Mouse (Mus musculus) G1E (cell line): Measurements from ENCODE around the gene Sycn.

Experiments
- CTCF ChIP-seq: IDR thresholded peaks from 2 replicates; pipeline ENCODE4 v1.5.1; 2012; ENCODE audit warnings: low read depth, low read length, inconsistent platforms, mixed read lengths
- TAL1 ChIP-seq: conservative IDR thresholded peaks from 2 replicates; pipeline ENCODE4 v1.6.1; 2012; ENCODE audit warnings: low read depth, low read length, inconsistent platforms, mixed read lengths

DNA sequence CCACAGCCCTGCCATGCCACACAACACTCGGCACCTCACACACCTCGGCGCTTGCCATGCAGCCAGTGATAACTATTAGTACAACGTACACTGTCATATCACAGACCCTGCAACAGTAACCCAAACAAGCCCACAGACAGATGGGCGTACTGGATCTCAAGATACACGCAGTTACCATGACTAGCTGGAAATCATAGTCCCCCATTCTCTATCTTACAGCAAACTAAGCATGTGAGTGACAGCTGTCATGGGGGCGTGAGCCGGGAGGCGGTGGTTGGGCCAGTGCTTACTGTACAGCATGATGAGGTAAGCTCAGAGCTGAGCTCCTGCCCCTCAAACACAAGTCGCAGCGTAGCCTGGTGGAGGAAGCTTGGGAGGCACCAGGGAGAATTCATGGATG lies 34.9 kb downstream of the Sycn start:
- no peak for TF ChIP-seq CTCF
- TF ChIP-seq TAL1, result no peak
